Mouse (Mus musculus) thymus, postnatal 0 days (tissue): Measurements from ENCODE around the gene Ptges2. TPM values are rescaled to one million over a fixed set of nuclear protein-coding genes. Genes with fewer than 3 reads are reported as not detected.

Experiments
- DNase-seq: peaks from one replicate; pipeline ENCODE4 v3.0.0-alpha.2; 2015; ENCODE audit warnings: low spot score
- polyA plus RNA-seq: library from polyadenylated mRNA; unstranded; fragments of >200 nt; fragmentation: Nextera tagmentation; extraction: Ambion mirVana; gene quantifications from 2 replicates; pipeline ENCODE4 v1.2.1, GENCODE M21; 2015

The Ptges2 gene
- polyA plus RNA-seq, 1 experiment from 2014 or later, result 17.8 TPM

DNA sequence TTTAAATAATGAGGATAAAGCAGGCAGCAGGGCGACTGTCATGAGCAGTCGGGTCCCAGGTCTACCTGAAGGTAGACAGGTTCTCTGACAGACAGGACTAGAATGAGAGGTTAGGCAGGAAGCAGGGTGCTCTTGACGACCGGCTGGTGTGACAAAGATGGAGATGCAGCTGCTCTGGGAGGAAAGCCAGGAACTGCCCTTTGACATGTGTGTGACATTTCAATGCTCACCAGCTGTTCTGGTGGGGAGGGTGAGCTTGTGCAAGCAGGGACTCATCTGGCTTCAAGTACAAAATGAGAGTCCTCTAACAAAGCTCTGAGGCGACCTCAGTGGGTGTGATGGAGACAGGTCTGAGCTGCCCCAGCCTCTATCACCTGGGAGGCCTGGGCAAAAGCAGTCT lies 18.2 kb downstream of the Ptges2 start:
- DNase-seq, result no peak

DNA sequence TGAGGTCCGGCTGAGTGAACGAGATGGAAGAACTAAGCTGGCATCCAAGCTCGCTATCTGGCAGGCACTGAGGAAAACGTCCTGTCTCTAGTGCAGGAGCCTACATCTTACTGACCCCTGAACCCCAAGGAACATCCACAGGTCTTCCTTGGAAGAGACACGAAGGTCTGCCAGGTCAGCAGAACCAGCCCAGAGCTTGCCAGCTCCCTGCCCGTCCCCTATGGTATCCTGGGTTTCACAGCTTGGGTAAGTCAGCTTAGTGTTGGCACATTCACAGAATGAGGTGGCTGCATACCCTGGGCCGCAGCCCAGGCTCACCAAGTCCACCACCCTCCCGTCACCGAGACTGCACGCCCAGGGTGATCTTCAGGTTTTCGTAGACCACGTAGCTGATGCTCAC lies 20.1 kb downstream of the Ptges2 start:
- DNase-seq, result no peak

DNA sequence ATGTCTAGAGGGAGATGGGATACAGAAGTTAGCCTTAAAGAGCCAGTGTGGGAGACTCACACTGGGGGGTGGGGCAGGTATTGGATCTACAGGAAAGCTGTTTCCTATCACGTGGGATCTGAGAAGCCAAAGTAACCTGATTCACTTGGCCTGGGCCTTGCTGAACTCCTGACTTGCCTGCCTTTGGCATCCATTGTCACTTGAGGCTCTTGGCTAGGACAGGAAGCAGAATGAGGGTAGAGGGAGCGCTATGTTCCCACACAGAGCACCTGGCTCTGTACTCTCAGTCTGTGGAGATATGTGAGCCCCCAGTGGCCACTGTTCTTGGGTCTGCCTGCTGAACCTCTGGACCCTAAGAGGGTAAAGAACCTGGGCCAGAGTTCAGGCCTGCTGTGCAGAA lies 20.9 kb downstream of the Ptges2 start:
- DNase-seq, result no peak

DNA sequence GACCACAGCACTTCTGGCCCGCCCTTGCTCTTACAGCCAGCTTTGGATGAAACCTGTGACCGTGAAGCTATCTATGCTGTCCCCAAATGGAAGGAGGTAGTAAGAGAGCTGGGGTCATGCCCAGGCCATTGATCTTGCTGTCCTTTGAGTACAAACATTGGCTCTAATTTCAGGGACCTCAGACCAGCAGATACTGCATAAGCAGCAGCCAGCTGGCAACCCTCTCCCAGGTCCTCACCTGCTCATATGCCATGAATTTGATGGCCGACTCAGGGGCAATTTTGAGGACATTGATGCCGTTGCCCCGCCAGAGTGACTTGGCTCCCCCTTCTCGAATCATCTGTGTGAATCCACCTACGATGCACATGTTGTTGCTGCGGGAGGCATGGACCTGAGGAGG lies 21.8 kb downstream of the Ptges2 start:
- no peak for DNase-seq

DNA sequence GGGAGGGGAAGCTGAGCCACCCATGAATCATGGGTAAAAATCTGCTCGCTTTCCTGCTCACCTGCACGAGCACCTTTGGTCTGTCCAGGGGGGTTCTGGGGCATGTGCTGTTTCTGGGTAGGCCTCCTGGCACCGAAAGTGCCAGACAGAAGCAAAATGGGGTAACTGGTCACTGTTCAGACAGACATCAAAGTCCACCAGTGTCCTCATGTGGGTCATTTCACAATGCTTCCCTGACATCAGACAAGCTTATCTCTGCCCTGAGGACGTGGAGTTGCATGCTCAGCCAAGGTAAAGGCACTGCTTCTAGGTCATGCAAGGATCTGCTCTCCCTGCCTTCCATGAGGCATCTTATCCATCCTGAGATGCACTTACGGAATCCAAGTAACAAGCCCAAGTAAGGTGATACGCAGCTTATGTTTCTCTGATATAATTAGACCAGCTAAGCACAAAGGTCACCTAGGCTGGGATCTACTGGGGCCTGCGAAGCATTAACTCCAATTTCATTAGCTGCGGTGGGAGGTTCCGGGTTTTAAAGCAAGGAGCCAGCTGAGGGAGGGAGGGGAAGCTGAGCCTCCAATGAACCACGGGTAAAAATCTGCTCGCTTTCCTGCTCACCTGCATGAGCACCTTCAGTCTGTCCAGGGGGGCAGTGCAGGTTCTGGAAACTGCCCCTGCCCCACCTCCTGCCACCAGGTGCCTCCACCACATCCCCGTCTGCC lies 22.9 kb downstream of the Ptges2 start:
- no peak for DNase-seq

DNA sequence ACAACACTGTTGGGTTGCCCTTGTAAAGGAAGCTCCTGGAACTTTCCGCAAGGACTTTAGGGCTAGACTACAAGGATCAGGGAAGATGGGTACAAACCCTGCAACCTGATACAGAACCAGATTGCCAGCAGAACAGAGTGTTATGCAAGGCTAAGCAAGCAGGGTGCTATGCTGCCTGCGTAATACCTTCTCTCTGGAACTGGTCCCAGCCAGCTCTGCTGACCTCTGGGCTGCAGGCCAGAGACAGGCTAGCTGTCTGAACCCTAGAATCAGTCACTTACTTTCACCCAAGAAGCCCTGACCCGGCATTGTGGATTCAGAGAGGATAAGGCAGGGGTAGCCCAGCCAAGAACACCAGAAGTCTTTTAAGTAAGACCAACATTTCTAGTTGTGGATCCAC lies 23.7 kb downstream of the Ptges2 start:
- no peak for DNase-seq

DNA sequence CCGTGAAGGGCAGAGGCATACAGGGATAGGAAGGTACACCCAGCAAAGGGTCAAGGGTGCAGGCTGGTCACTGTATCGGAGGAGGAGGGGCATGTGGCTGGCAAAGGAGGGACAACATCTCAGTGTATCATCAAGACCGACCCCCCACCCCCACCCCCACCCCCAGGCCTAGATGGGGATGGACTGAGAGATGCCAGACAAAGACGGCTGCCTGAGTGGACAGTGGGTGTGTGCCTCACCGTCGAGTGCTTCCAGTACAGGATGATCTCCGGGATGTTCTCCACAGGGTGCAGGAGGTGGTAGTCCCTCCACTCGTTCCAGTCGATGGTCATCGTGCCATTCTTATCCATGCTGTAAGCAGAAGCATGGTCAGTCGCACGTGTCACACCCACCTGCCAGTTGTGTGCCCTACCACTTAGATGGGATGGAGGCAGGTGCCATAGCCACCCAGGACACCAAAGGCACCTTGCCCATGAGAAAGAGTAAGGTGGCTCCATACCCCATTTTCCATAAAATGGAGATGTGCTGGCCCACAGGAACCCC lies 24.4 kb downstream of the Ptges2 start:
- no peak for DNase-seq

DNA sequence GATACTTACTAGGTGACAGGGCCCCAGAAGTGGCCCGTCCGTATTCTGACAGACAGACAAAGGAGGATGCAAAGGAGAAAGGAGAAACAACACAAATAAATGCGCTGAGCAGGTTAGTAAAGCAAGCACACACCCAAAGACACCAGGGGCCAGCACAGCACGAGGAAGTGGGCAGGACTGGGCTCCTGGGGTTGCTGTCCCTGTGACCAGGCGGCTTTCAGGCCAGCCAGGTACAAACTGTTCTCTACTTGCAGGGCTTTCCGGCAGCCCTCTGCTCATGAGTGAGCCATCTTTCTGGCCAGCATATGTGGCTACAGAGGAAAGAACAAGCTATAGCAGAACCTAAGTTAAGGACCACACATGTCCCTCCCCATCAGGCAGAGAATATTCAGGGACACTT lies 25.0 kb downstream of the Ptges2 start:
- no peak for DNase-seq

DNA sequence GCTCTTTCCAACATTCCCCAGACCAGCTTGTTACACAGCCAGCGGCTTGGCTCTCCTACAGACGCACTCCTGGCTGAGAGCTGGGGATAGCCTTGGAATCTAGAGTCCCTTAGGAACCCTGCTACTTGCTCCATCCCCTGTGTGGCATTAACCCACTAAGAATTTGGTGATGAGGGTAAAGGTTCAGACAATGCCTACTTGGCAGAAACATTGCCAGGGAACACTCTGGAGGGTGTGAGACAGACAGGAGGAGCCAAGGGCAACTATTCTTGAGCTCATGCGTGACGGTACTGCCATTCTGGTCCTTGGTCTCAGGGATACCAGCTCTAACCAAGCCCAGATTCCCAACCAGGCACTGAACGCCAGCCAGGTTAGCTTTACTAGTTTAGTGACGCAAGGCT lies 26.2 kb downstream of the Ptges2 start:
- no peak for DNase-seq

DNA sequence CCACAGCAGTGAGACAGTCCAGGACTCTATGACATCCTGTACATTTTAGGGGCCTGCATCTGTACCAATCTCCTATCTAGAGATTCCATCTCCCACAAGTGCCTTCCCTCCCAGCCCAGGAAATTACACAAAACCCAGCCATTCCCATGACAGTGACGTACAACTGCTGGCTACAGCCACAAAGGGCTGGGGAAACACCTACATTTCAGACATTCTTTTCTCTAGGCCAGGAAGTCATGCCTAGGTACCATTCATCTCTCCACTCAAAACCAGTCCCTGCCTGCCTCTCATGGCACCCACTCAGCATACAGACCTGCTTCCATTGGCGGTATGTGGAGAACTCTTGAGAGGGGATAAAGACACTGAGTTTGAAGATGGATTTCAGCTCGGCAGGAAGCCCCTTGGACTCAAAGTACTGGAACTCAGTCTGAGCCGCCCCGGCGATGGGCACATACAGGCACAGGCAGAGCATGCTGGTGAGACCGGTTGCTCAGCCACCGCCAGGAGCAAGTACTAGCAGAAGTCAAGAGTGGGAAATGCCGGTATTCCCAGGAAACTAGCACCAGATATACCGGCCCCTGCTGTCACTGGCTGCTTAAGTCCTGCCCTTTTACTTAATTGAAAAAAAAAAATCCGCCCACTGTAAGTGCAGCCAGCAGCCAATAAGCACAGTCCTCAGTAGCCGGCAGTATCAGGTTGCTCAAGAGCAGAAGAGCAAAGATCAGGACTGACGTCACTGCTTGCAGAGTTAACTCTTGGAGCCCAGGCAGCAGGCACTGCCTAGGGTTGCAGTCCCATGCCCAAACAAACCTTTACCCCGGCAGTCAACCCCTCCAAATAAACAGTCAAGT lies 28.0 kb downstream of the Ptges2 start:
- DNase-seq, result peak; percentile 40

DNA sequence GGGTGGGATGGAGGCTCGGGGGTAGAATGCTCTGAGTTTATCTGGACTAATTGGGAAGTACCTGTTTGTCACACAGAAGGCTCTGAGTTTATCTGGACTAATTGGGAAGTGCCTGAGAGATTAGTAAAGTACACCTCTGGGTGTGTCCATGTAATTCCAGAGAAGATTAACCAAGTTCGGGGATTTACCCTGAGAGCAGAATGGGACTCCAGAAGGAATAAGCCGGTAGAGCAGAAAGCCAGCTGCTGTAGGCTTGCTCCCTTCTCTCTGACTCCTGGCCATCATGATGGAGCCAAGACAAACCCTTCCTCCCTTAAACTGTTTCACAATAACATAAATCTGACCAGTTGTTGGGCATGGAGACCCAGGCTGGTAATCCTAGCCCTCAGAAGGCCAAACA lies 29.1 kb downstream of the Ptges2 start:
- DNase-seq, result no peak

DNA sequence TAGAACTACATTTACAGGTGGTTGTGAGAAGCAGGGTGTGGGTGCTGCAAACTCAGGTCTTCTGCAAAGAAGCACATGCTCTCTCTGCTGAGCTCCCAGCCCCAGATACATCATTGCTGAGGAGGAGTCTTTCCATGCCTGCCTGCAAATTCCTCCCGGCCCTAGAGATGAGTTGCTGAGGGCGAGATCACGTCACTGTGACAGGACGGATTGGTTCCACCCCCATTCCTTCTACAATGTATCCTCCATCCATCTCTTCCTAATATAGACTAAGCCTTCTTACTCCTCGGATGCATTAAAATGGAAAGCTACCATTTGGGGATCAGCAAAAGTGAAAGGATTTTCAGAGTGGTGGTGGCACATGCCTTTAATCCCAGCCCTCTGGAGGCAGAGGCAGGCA lies 29.9 kb downstream of the Ptges2 start:
- DNase-seq, result no peak

DNA sequence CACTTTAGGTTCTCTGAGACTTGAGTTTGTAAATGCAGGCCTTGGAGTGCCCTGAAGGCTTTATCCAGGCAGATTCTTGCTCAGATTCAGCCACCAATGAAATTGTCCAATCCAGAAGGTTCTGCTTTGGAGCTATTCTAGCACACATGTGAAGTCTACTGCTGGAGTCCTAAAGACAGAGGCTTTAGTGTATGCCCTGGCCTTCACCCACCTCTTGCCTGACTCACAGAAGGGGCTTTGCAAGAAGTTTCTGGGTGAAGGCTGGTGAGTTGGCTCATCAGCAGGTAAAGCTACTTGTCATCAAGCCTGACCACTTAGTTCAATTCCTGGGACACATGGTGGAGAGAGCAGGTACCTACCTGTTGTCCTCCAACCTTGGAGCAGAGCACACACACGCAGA lies 30.4 kb downstream of the Ptges2 start:
- no peak for DNase-seq

DNA sequence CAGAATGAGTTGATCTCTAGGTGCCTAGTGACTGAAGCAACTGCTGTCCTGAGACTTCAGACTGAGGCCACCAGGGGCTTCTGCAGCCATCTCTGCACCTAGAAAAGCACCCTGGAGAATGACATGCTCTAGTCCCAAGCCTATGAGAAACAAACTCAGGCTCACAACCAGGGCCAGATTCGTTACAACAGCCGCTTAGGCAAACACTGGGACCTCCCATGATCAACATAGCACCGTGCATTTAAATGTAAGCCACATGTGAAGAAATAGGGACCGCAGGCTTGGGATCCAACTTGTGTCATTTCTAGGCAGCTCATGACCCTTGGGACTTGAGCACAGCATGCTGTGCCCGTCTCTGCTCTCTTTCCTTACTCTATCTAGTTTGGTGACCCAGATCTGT lies 32.0 kb downstream of the Ptges2 start:
- no peak for DNase-seq

DNA sequence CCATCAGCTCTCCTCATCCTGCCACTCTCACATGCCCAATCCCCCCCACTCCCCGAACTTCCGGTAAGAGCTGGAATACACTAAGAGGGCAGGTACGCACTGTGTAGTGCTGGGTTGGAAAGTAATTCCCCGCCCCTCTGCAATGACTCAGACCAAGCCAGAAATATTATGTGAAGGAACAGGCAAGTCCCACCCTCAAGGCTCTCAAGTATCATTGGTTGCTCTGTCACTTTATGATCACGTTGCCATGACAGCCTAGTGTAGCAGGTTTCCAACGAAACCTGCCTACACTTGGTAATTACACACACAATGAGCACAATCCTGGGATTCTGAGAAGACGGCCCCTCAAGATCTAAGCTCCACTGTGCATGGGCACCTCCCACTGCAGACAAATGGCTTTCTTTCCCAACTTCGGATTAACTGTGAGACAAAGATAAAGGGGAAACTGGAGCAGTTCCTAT lies 32.6 kb downstream of the Ptges2 start:
- DNase-seq, result no peak

DNA sequence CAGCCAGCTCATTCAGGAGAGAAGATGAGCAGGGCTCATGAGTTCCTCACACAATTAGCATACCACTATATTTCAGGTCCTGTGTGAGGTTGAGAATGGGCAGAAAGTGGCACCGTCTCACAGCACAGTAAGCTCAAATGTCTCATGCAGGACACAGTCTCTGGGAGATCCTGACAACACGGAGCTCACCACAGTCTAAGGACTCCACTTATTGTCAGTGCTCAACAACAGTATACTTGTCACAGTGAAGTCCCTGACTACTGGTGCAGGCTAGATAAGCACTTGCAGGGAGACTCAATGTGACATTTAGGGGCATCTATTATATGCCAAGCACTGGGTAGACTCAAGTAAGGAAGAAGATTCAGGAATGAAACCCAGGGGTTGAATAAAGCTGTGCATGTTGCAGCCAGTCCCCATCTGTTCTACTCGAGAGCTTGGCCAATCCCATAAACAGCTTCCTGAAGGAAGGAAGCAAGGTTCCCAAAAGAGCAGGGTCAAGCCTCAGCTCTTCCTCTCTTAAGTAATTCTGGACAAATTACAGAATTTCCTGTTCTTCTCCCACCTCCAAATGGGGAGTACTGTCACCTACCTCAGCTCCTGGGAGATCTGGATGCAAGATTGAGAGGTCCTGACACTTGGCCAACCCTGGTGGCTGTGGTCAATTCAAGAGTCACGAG lies 33.7 kb downstream of the Ptges2 start:
- no peak for DNase-seq

DNA sequence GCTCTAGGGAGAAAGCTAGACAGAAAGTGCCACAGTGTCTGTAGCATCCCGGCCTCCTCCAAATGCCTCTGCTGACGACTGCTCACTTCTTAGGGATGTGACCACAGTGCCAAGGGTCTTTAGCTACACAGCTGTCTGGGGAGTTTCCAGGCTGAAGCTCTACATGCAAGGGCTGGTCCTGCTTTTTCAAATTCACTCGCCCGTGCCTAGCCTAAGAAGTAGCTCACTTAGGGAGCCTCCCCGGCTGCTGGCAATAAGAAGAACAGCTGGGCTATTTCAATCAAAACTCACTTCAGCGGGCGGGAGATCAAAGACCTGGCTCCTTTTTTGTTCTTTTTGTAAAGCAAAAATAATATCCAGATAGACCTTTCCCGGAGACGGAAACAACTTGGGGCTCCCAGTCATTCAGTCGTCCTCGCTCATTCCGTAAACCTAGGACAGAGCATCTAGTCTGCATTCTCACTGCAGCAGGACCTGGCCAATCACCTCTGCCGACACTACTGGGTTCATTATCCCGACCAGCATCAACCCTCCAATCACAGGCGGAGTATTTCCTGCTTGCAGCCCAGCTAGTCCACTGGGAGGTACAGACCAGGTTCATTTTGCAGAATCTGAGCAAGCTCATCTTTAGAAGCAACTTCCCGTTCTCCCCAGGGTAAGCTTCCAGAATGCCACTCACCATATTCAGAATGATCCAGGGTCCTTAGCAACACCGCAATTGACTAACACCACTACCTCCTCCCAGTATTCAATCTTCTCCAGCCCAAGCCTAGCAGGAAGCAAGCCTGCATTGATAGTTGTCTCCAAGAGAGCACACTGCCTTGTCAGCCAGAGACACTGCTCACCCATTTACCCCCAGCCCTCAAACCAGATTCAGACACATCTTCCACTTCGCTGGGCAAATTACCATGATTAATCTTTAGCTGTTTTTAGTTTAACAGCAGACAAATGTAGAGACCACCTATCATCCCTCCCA lies 35.3 kb downstream of the Ptges2 start:
- DNase-seq, result no peak

DNA sequence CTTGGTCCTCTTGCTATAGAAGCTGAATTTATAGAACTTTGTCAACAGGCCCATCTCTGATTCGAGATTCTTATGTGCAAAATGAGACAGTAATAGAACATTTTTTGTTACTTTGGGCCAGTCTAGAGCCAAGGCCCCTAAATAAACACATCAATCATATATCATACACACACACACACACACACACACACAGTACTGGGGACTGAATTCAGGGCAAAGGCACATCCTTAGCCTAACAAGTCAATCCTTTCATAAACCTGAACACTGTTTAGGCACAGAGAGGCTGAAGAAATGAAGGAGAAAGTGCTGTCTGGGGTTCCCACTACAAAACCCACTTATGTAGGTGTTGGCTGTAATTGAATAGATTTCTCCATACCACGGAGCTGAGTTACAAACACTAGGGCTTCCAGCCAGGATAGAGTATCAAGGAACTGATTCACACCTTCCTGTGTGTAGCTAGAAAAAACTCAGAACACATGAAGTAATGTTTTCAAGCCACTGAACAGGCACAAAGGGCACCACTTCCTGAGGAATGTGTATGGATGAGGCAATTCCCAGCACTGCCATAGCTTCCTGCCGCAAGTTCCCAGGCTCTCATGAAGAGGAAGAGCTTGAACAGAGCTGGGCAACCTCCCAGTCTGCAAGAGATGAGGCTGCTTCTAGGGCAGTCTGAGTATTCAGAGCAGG lies 41.1 kb downstream of the Ptges2 start:
- DNase-seq, result no peak

DNA sequence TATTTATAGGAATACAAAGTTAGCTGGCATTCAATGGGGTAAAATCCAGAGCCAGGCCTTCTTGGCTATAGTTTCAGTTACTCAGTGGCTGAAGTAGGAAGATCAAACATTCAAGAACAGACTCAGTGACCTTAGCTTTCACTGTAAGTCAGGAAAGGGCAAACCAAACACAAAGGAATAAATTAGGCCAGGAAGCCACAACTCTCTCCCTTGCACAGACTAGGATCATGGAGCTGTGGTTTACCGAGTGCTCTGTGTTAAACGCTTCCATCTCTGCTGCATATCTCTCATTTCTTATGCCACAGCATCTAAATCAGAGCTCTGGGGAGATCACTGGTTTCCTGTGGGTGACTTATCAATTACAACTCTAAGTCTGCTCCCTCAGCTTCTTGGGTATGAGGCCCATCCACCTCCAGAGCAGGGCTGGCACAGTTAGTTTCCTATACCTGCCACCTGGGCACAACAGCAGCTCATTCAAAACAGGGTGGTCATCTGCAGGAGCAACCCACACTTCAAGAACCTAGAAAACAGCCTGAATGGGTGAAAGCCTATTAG lies 42.0 kb downstream of the Ptges2 start:
- DNase-seq, result no peak

DNA sequence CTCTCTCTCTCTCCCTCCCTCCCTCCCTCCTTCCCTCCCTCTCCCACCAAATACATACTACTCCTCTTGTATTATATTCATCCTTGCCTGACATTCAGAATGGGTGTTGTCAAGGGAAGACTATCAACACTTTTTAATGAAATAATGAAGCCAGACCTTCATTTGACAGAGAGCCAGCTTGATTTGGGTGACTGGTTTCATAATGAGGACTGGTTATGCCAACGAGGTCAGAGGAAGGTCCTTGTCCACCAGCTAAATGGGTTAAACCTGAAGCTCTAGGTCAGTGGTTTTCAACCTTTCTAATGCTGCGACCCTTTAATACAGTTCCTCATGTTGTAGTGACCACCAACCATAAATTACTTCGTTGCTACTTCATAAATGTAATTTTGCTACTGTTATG lies 43.0 kb downstream of the Ptges2 start:
- no peak for DNase-seq
